ENCODE assay signal across 27 mouse cellular contexts in genomic region chr13:111703396-111703795, GRCm38 (mm10).
"Had no signal": no experiment of that assay in that cellular context is flagged by ENCODE, and none has a peak within 500 bp of the region (broad histone marks: within the 10 kb centered on the region; RNA-seq: fewer than 3 reads in every experiment).

No protein-coding gene starts in this region.

- H3K9ac ChIP-seq: embryonic facial prominence, embryonic 12.5 days; embryonic facial prominence, embryonic 13.5 days; embryonic facial prominence, embryonic 15.5 days; forebrain, embryonic 12.5 days; forebrain, embryonic 13.5 days; forebrain, embryonic 15.5 days; forebrain, postnatal 0 days had no signal

- ATAC-seq: forebrain, embryonic 13.5 days; forebrain, embryonic 14.5 days; forebrain, embryonic 15.5 days; forebrain, embryonic 16.5 days; forebrain, postnatal 0 days had no signal

- H3K4me2 ChIP-seq: embryonic facial prominence, embryonic 12.5 days; embryonic facial prominence, embryonic 13.5 days; embryonic facial prominence, embryonic 15.5 days; forebrain, embryonic 12.5 days; forebrain, embryonic 13.5 days; forebrain, embryonic 15.5 days had no signal

- H3K9me3 ChIP-seq: embryonic facial prominence, embryonic 10.5 days; embryonic facial prominence, embryonic 12.5 days; embryonic facial prominence, embryonic 13.5 days; embryonic facial prominence, embryonic 15.5 days; forebrain, embryonic 10.5 days; forebrain, embryonic 12.5 days; forebrain, embryonic 13.5 days; forebrain, embryonic 15.5 days; heart, embryonic 10.5 days had no signal

- H3K4me1 ChIP-seq: embryonic facial prominence, embryonic 10.5 days; embryonic facial prominence, embryonic 12.5 days; embryonic facial prominence, embryonic 13.5 days; embryonic facial prominence, embryonic 15.5 days; forebrain, embryonic 10.5 days; forebrain, embryonic 12.5 days; forebrain, embryonic 13.5 days; forebrain, embryonic 15.5 days; heart, embryonic 10.5 days had no signal

- H3K27ac ChIP-seq: embryonic facial prominence, embryonic 10.5 days; embryonic facial prominence, embryonic 12.5 days; embryonic facial prominence, embryonic 13.5 days; embryonic facial prominence, embryonic 15.5 days; forebrain, embryonic 10.5 days; forebrain, embryonic 12.5 days; forebrain, embryonic 13.5 days; forebrain, embryonic 15.5 days; gastrocnemius, adult 2 months; heart, adult 2 months; heart, embryonic 10.5 days had no signal

- DNase-seq: cerebellum, adult 9-10 months; cerebellum, adult 9-11 months; cerebellum, postnatal 10 days; cerebellum, postnatal 14 days; cerebellum, postnatal 25 days; cerebellum, postnatal 36 days; embryo, embryonic 11 days; forebrain, postnatal 0 days; gastrocnemius, adult 2 months; gastrocnemius, postnatal 10 days; gastrocnemius, postnatal 14 days; gastrocnemius, postnatal 25 days; gastrocnemius, postnatal 36 days; heart, adult 18-20 months; heart, adult 2 months had no signal

- H3K4me3 ChIP-seq: embryonic facial prominence, embryonic 10.5 days; embryonic facial prominence, embryonic 12.5 days; embryonic facial prominence, embryonic 13.5 days; embryonic facial prominence, embryonic 15.5 days; erythroblast, embryonic 14.5 days; forebrain, embryonic 10.5 days; forebrain, embryonic 12.5 days; forebrain, embryonic 13.5 days; forebrain, embryonic 15.5 days; gastrocnemius, adult 2 months; heart, adult 2 months; heart, embryonic 10.5 days had no signal

- H3K27me3 ChIP-seq: embryonic facial prominence, embryonic 12.5 days; embryonic facial prominence, embryonic 13.5 days; embryonic facial prominence, embryonic 15.5 days; forebrain, embryonic 12.5 days; forebrain, embryonic 13.5 days; forebrain, embryonic 15.5 days had no signal
